Mouse (Mus musculus): ENCODE data around the gene Pmfbp1.

Gene Pmfbp1

DNA sequence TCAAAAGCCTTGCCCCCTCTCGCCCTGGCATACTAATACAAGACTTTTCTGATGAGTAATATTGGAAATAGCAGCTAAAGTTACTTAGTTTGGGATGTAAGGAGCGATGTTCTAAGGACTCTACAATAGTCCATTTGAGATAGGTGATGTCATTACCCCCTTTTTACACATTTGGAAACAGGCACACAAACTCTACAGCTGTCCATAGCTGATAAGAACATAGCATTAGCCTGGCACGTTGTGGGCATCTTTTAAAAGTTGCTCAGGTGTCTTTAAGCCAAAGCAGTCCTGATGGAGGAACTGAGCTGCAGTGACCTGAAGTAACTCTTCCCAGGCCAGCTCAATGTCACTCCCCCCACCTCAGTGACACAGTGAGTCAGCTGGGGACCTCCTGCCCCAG, 97.5 kb downstream of the Pmfbp1 start:
- DNase-seq (ENCODE audit: low read depth, low spot score), result no peak

DNA sequence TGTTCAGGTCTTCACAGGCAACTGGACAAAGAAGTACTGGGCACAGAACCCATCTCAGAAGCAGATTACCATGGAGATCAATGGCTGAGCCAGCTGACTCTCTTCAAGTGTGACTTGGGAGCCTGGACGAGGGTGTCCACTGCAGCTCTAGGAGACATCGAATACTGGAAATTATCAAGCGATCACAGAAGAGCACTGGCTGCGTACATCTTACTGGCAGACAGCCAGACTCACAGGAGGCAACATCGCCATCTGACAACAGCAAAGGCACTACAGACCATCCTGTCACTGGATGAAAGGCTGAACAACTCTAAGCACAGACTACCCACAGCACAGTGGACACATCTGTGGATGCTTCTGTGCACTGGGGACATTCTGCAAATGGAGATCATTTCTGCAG, 98.3 kb downstream of the Pmfbp1 start:
- no peak for DNase-seq (ENCODE audit: low read depth, low spot score)

Measured in retina, postnatal 7 days (tissue).